Mouse (Mus musculus): Measurements from ENCODE around the gene Cxcl16.
"Not testable (repeated sequence)": the region's sequence is repeated elsewhere in the genome, so short reads cannot be mapped to it uniquely, and the experiment has no call there.

Gene Cxcl16

DNA sequence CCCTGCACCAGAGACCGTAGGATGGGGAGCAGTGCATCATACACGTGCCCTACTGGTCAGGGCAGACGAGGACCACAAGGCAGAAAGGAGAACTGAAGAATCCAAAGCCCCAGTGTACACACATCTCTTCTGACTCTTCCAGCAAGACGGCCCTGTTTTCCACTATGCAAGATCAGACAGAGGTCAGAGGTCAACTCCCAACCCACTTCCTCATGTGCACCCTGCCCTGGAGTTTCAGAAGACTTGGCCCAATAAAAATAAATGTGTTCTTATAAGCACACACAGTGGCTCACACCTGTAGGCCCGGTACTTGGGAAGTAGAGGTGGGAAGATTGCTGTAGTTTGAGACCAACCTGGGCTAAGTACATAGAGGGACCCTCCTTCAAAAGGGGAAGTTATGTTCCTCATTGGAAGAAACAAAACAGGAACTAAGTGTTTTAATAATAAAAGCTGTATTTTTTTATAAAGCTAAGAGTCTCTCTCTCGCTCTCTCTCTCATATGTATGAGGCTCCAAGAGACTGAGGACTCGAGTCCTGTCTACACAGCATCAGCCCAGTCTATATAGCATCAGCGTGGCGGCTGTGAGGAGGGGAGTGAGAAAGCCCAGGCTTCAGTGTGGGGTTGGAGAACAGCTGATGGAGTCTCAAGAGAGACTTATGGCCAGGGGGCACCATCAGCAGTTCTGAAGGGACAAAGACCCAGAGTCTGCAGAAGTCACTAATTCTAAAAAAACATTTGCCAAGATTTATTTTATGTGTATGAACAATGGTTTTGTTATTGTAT is 6.3 kb downstream of the Cxcl16 start:
- DNase-seq (ENCODE audit: low read depth, low spot score), result no peak

GRCm38 (mm10) chr11:70451797-70452498 is 7.8 kb downstream of the Cxcl16 start, which contains the start of gene Med11:
TSS of gene Med11 (plus strand) at chr11:70451919.
- DNase-seq (ENCODE audit: low read depth, low spot score), result peak; percentile 96

DNA sequence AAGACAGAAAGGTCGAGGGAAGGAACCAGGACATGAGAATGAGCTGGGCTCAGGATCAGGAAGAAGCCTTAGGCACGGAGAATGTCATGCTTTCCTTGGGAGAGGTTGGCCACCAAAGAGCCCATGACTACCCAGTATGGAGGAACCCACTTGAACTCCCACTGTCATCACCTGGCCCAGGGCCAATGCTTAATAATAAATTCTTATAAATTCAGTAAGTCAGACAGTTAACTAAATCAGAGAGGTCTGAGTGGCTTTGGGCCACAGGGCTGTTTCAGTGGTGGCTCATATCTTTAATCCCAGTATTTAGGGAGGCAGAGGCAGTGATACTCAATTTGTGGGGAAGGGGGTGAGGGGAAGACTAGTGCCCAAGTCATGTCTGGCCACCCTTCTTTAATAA is 8.9 kb downstream of the Cxcl16 start:
- no peak for DNase-seq (ENCODE audit: low read depth, low spot score)

GRCm38 (mm10) chr11:70447373-70447772 is 12.4 kb downstream of the Cxcl16 start:
- no peak for DNase-seq (ENCODE audit: low read depth, low spot score)

- no peak for DNase-seq (ENCODE audit: low read depth, low spot score)
These were observed 13.0 kb downstream of the Cxcl16 start for GRCm38 (mm10) chr11:70446756-70447155.

GRCm38 (mm10) chr11:70444667-70445066 is 15.1 kb downstream of the Cxcl16 start:
- no peak for DNase-seq (ENCODE audit: low read depth, low spot score)

GRCm38 (mm10) chr11:70443964-70444363 is 15.8 kb downstream of the Cxcl16 start:
- DNase-seq (ENCODE audit: low read depth, low spot score), result no peak

DNA sequence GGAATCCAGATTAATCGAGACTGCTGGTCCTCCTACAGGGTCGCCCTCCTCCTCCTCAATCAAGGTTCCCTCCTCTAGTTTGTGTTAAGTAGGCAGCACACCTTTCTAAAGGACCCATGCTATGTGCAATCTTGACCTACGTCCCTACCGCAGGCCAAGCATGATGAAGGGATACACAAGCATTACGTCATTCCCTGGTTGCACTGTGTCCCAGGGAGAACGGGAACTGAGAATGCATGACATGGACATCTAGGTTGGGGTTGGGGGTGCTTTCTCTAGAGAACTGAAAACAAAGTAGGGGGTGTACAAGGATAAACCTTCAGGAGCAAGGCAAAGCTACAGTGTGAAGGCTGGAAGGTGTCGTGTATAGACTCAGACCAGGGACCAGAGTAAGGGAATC is 17.9 kb downstream of the Cxcl16 start:
- no peak for DNase-seq (ENCODE audit: low read depth, low spot score)

GRCm38 (mm10) chr11:70440637-70441036 is 19.1 kb downstream of the Cxcl16 start:
- no peak for DNase-seq (ENCODE audit: low read depth, low spot score)

- no peak for DNase-seq (ENCODE audit: low read depth, low spot score)
These were observed 20.9 kb downstream of the Cxcl16 start for GRCm38 (mm10) chr11:70438728-70439374.

GRCm38 (mm10) chr11:70437426-70437825 is 22.4 kb downstream of the Cxcl16 start:
- no peak for DNase-seq (ENCODE audit: low read depth, low spot score)

DNA sequence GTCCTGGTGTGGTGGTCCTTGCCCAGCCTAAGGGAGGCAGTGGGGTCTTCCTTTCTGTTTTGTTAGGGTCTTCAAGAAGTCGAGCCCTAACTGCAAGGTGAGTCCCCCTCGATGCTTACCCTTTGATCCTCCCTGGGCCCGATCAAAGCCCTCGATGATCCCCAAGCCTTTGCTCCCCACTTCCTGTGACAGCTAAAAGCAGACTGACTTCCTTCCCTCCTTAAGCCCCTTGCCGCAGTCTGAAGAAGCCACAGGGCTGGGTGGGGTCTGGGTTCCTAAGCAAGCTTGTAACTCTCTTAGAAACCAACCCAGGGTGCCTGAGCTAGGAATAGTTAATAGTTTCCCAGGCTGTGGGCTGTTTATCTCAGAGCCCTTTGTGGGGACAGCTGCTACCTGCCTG is 24.3 kb downstream of the Cxcl16 start:
- DNase-seq (ENCODE audit: low read depth, low spot score), result no peak

- DNase-seq (ENCODE audit: low read depth, low spot score), result no peak
These were observed 25.8 kb downstream of the Cxcl16 start for GRCm38 (mm10) chr11:70433951-70434350.

- no peak for DNase-seq (ENCODE audit: low read depth, low spot score)
These were observed 26.2 kb downstream of the Cxcl16 start for GRCm38 (mm10) chr11:70433569-70433943.

- peak; percentile 30 for DNase-seq (ENCODE audit: low read depth, low spot score)
These were observed 26.8 kb downstream of the Cxcl16 start for GRCm38 (mm10) chr11:70432895-70433568.

- DNase-seq (ENCODE audit: low read depth, low spot score), result peak; percentile 99
These were observed 27.5 kb downstream of the Cxcl16 start, which contains the start of gene Arrb2 for GRCm38 (mm10) chr11:70432048-70432894. TSS of gene Arrb2 (plus strand) at chr11:70432635.

GRCm38 (mm10) chr11:70431574-70431973 is 28.2 kb downstream of the Cxcl16 start:
- no peak for DNase-seq (ENCODE audit: low read depth, low spot score)

GRCm38 (mm10) chr11:70426598-70426997 is 33.2 kb downstream of the Cxcl16 start:
- not testable (repeated sequence) for DNase-seq (ENCODE audit: low read depth, low spot score)

- no peak for DNase-seq (ENCODE audit: low read depth, low spot score)
These were observed 40.3 kb downstream of the Cxcl16 start for GRCm38 (mm10) chr11:70419486-70419885.

GRCm38 (mm10) chr11:70418199-70418598 is 41.6 kb downstream of the Cxcl16 start:
- DNase-seq (ENCODE audit: low read depth, low spot score), result no peak

DNA sequence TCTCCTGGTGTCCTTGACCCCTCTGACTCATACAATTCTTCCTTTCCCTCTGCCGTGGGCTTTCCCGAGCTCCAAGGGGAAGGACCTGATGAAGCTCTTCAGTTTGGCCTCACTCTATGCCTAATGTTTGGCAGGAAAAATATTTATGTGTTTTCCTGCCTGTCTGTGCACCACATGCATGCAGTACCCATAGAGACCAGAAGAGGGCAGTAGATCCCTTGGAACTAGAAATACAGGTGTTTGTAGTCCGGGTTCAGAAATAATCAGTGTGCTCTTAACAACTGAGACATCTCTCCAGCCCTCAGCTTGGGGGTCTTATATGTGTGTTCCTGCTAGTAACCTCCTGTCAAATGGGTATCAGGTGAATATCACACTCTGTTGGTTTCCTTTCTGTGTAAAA is 45.8 kb downstream of the Cxcl16 start:
- DNase-seq (ENCODE audit: low read depth, low spot score), result peak; percentile 85
